Mouse (Mus musculus) ES-E14 (cell line): ENCODE measurements around the gene Rabgap1l.

Experiments
- CHD2 ChIP-seq: IDR thresholded peaks from 2 replicates; pipeline ENCODE4 v1.6.1; 2014; ENCODE audit warnings: mild to moderate bottlenecking, low read depth, low read length, inconsistent platforms
- HCFC1 ChIP-seq: IDR thresholded peaks from 2 replicates; pipeline ENCODE4 v1.6.1; 2012; ENCODE audit warnings: low read length, inconsistent platforms, borderline replicate concordance; ENCODE audit not compliant: insufficient read depth
- MAFK ChIP-seq: IDR thresholded peaks from 2 replicates; pipeline ENCODE4 v1.6.1; 2014; ENCODE audit warnings: mild to moderate bottlenecking, low read depth, low read length, inconsistent platforms; ENCODE audit not compliant: insufficient read depth
- ZC3H11A ChIP-seq: IDR thresholded peaks from 2 replicates; pipeline ENCODE4 v1.6.1; 2012; ENCODE audit warnings: low read depth, mild to moderate bottlenecking, inconsistent platforms, low read length, borderline replicate concordance
- ZNF384 ChIP-seq: IDR thresholded peaks from 2 replicates; pipeline ENCODE4 v1.6.1; 2012; ENCODE audit warnings: low read depth, low read length, inconsistent platforms

GRCm38 (mm10) chr1:160330222-160330621 lies 462.8 kb downstream of the Rabgap1l start:
- no peak for TF ChIP-seq CHD2
- TF ChIP-seq MAFK = no peak
- no peak for TF ChIP-seq ZC3H11A
- TF ChIP-seq ZNF384 = no peak
- no peak for TF ChIP-seq HCFC1
